Mouse (Mus musculus) limb, embryonic 12.5 days (tissue): ENCODE data around the gene Yy1. TPM values are rescaled to one million over a fixed set of nuclear protein-coding genes. Genes with fewer than 3 reads are reported as not detected.
"Not testable (repeated sequence)": the region's sequence is repeated elsewhere in the genome, so short reads cannot be mapped to it uniquely, and the experiment has no call there.

Experiments
- ATAC-seq: fragments of 200-750 bp; cut with Nextera tagmentation; 2 replicates; pipeline ENCODE4 v1.8.0; 2017; ENCODE audit warnings: low read depth, moderate TSS enrichment; ENCODE audit not compliant: insufficient number of reproducible peaks, insufficient read depth, low FRiP score, low TSS enrichment
- H3K27ac ChIP-seq: fragments of 300-500 bp; sonication (generic); 2 replicates; pipeline ENCODE4 v1.5.1; 2016; ENCODE audit warnings: mild to moderate bottlenecking, moderate library complexity
- H3K27me3 ChIP-seq: fragments of 300-500 bp; sonication (generic); 2 replicates; pipeline ENCODE4 v1.6.1; 2016; ENCODE audit warnings: mild to moderate bottlenecking, moderate library complexity
- H3K36me3 ChIP-seq: fragments of 300-500 bp; sonication (generic); 2 replicates; pipeline ENCODE4 v1.6.1; 2016; ENCODE audit warnings: mild to moderate bottlenecking, moderate library complexity
- H3K4me1 ChIP-seq: fragments of 300-500 bp; sonication (generic); replicated peaks from 2 replicates; pipeline ENCODE4 v1.6.1; 2016
- H3K4me2 ChIP-seq: fragments of 300-500 bp; sonication (generic); 2 replicates; pipeline ENCODE4 v1.6.1; 2016; ENCODE audit warnings: mild to moderate bottlenecking, moderate library complexity
- H3K4me3 ChIP-seq: fragments of 300-500 bp; sonication (generic); replicated peaks from 2 replicates; pipeline ENCODE4 v1.5.1; 2016; ENCODE audit warnings: mild to moderate bottlenecking
- H3K9ac ChIP-seq: fragments of 300-500 bp; sonication (generic); replicated peaks from 2 replicates; pipeline ENCODE4 v1.6.1; 2016; ENCODE audit warnings: mild to moderate bottlenecking, moderate library complexity
- H3K9me3 ChIP-seq: fragments of 300-500 bp; sonication (generic); 2 replicates; pipeline ENCODE4 v1.6.1; 2016; ENCODE audit warnings: mild to moderate bottlenecking, moderate library complexity
- WGBS: fragments of 180-500 bp; shearing (Covaris S2); methylation state at CpG from one replicate; pipeline ENCODE4 v1.1.7; 2016; 5-methylcytosine and 5-hydroxymethylcytosine counted together
- polyA plus RNA-seq: library from polyadenylated mRNA; unstranded; fragments of >200 nt; fragmentation: Nextera tagmentation; extraction: Ambion mirVana; gene quantifications from 2 replicates; pipeline ENCODE4 v1.2.1, GENCODE M21; 2016

The Yy1 gene
- polyA plus RNA-seq, 1 experiment from 2014 or later, result 23.8 TPM

- Histone ChIP-seq H3K27me3 (no peaks in the 10 kb centered on the region), H3K27ac (no peak overlapping the region), H3K4me1 (peaks cover 18% of the 10 kb centered on the region), H3K4me2 (no peak overlapping the region), H3K4me3 (no peak overlapping the region), H3K9ac (no peak overlapping the region), H3K36me3 (peaks cover 70% of the 10 kb centered on the region), H3K9me3 (no peaks in the 10 kb centered on the region)
- 88% methylated on average over 6 of the region's 6 CpGs for WGBS
- ATAC-seq, result no peak
Measured at GRCm38 (mm10) chr12:108841181-108841580, 48.4 kb downstream of the Yy1 start.

DNA sequence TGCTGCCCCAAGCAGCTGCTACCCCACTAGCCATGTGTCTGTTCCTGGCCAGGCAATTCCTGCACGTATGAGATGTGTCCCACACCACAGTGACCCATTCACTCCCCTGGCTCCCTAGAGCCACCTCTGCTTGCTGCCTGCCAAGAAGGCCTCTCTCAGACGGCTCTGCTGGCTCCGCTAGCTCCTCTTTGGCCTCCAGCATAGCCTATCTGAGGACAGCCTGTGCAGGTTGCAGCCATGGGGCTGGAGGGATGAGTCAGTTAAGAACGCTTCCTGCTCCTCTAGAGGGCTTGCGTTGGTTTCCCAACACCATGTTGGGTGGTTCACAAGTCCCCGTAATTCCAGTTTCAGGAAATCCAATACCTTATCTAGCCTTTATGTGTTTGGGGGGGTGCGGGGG, 49.9 kb downstream of the Yy1 start:
- 92% methylated on average over 7 of the region's 7 CpGs for WGBS
- Histone ChIP-seq H3K4me3 (no peak overlapping the region), H3K9me3 (0 out of 2 replicates have a peak, but pooled peaks cover 6% of the 10 kb centered on the region), H3K9ac (no peak overlapping the region), H3K4me1 (peaks cover 8% of the 10 kb centered on the region), H3K27ac (0 out of 2 replicates have a peak overlapping the region, but pooled peaks have one; percentile 29), H3K36me3 (peaks cover 70% of the 10 kb centered on the region), H3K4me2 (no peak overlapping the region), H3K27me3 (no peaks in the 10 kb centered on the region)
- ATAC-seq, result no peak

DNA sequence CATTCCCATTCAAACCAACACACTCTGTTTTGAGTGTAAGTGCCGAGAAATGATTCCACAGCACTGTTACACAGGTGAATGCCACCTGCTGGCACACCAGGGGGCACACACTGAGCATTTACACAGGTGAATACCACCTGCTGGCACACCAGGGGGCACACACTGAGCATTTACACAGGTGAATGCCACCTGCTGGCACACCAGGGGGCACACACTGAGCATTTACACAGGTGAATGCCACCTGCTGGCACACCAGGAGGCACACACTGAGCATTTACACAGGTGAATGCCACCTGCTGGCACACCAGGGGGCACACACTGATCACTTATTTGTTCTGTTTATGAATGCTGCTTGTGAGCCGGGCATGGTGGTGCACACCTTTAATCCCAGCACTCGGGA, 55.3 kb downstream of the Yy1 start:
- peaks cover 27% of the 10 kb centered on the region for H3K36me3 ChIP-seq
- not testable (repeated sequence) for ATAC-seq, H3K9ac ChIP-seq, H3K4me2 ChIP-seq, H3K9me3 ChIP-seq, H3K4me3 ChIP-seq, H3K27me3 ChIP-seq, H3K4me1 ChIP-seq, H3K27ac ChIP-seq
- WGBS, result 92% methylated on average over 3 of the region's 3 CpGs

DNA sequence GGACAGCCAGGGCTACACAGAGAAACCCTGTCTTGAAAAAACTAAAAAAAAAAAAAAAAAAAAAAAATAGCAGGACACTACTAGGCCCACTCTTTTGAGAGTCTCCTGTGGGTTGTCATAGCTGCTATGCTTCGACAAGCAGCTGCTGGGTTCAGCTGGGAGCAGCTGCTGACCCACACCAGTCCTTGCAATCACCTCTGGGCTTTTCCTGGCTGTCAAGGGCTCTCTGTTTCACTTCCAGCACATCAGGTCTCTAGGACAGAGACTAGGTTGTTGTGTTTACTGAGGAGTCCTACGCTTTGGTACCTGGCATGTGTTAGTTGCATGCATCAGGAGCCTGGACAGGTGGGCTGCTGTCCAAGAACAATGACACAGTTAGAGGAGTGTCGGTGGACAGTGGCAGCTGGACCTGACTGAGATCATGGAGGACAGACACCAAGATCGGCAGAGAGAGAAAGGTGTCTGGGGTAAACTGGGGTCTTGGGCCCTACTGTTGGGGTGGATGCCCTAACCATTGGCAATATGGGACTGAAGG, 56.8 kb downstream of the Yy1 start:
- 84% methylated on average over 4 of the region's 4 CpGs for WGBS

GRCm38 (mm10) chr12:108850129-108850528, 57.4 kb downstream of the Yy1 start:
- no peak overlapping the region for H3K9ac ChIP-seq
- no peak overlapping the region for H3K27ac ChIP-seq
- WGBS, result 68% methylated on average over 8 of the region's 8 CpGs
- no peak for ATAC-seq
- H3K4me1 ChIP-seq, result no peaks in the 10 kb centered on the region
- H3K4me3 ChIP-seq, result no peak overlapping the region
- H3K9me3 ChIP-seq, result 0 out of 2 replicates have a peak, but pooled peaks cover 6% of the 10 kb centered on the region
- H3K36me3 ChIP-seq, result peaks cover 9% of the 10 kb centered on the region
- no peaks in the 10 kb centered on the region for H3K27me3 ChIP-seq
- H3K4me2 ChIP-seq, result no peak overlapping the region

More for the DNA sequence above, 56.8 kb downstream of the Yy1 start:
- no peak overlapping the region for H3K4me3 ChIP-seq
- H3K4me2 ChIP-seq, result no peak overlapping the region
- no peak overlapping the region for H3K9ac ChIP-seq
- H3K36me3 ChIP-seq, result peaks cover 14% of the 10 kb centered on the region
- no peaks in the 10 kb centered on the region for H3K4me1 ChIP-seq
- H3K27ac ChIP-seq, result no peak overlapping the region
- H3K9me3 ChIP-seq, result 0 out of 2 replicates have a peak, but pooled peaks cover 6% of the 10 kb centered on the region
- H3K27me3 ChIP-seq, result no peaks in the 10 kb centered on the region
- no peak for ATAC-seq

- Histone ChIP-seq H3K9me3 (0 out of 2 replicates have a peak, but pooled peaks cover 6% of the 10 kb centered on the region), H3K4me3 (no peak overlapping the region), H3K9ac (no peak overlapping the region), H3K27ac (no peak overlapping the region), H3K27me3 (no peaks in the 10 kb centered on the region; the same call in 1 of the 2 replicates), H3K36me3 (peaks cover 9% of the 10 kb centered on the region), H3K4me2 (no peak overlapping the region), H3K4me1 (no peaks in the 10 kb centered on the region)
- no peak for ATAC-seq
- WGBS, result 87% methylated on average over 8 of the region's 8 CpGs
Measured at GRCm38 (mm10) chr12:108850886-108851285, 58.1 kb downstream of the Yy1 start.

DNA sequence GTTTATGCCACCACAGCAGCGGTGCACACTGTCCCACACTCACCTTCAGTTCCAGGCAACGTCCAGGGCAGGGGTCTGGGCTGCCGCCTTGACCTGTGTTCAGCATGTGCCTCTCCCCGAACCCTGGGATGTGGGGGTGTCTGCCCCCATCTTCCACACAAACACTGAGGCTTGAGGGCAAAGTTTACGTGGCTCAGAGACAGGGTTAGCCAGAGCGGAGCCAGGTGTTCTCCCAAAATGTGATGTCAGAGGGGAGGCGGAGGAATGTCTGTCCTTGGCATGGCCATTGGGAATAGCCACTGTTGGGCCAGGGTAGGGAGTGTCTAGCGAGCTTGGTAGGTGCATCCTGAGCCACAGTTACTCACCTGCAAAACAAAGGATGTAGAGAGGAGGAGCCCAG, 60.0 kb downstream of the Yy1 start:
- ATAC-seq, result no peak
- 93% methylated on average over 8 of the region's 8 CpGs for WGBS
- no peaks in the 10 kb centered on the region for H3K9me3 ChIP-seq
- no peak overlapping the region for H3K27ac ChIP-seq
- 0 out of 2 replicates have a peak, but pooled peaks cover 3% of the 10 kb centered on the region for H3K4me1 ChIP-seq
- no peak overlapping the region for H3K4me3 ChIP-seq
- no peak overlapping the region for H3K4me2 ChIP-seq
- peaks cover 8% of the 10 kb centered on the region; the same call in 1 of the 2 replicates for H3K36me3 ChIP-seq
- H3K9ac ChIP-seq, result no peak overlapping the region
- no peaks in the 10 kb centered on the region; the same call in 1 of the 2 replicates for H3K27me3 ChIP-seq

DNA sequence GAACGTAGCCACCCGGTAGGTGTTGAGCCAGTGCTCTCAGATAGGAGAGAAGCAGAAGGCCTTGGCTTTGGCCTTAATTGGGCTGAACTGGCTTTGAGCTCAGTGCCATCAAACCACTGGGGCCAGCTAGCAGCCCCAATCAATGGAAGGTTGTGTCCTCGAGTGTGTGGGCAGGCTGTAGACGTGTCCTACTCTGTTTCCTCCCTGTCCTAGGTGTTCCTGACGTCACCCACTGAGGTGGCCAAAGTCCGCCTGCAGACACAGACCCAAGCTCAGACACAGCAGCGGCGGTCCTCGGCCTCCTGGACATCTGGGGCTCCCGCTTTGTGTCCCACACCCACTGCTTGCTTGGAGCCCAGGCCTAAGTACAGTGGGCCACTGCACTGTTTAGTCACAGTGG, 62.3 kb downstream of the Yy1 start:
- 89% methylated on average over 10 of the region's 10 CpGs for WGBS

GRCm38 (mm10) chr12:108856186-108856585, 63.4 kb downstream of the Yy1 start:
- Histone ChIP-seq H3K4me3 (no peak overlapping the region), H3K4me1 (0 out of 2 replicates have a peak, but pooled peaks cover 3% of the 10 kb centered on the region), H3K4me2 (no peak overlapping the region), H3K9ac (0 out of 2 replicates have a peak overlapping the region, but pooled peaks have one; percentile 31), H3K27ac (no peak overlapping the region), H3K36me3 (peaks cover 33% of the 10 kb centered on the region), H3K27me3 (no peaks in the 10 kb centered on the region; the same call in 1 of the 2 replicates), H3K9me3 (no peaks in the 10 kb centered on the region)
- 88% methylated on average over 8 of the region's 8 CpGs for WGBS
- no peak for ATAC-seq

More for the DNA sequence above, 62.3 kb downstream of the Yy1 start:
- no peaks in the 10 kb centered on the region for H3K9me3 ChIP-seq
- H3K27ac ChIP-seq, result no peak overlapping the region
- no peak for ATAC-seq
- 0 out of 2 replicates have a peak, but pooled peaks cover 3% of the 10 kb centered on the region for H3K4me1 ChIP-seq
- no peak overlapping the region for H3K4me2 ChIP-seq
- H3K4me3 ChIP-seq, result no peak overlapping the region
- no peaks in the 10 kb centered on the region; the same call in 1 of the 2 replicates for H3K27me3 ChIP-seq
- H3K9ac ChIP-seq, result no peak overlapping the region
- peaks cover 22% of the 10 kb centered on the region for H3K36me3 ChIP-seq

GRCm38 (mm10) chr12:108857109-108857508, 64.3 kb downstream of the Yy1 start:
- Histone ChIP-seq H3K9ac (no peak overlapping the region), H3K27me3 (no peaks in the 10 kb centered on the region; the same call in 1 of the 2 replicates), H3K9me3 (no peaks in the 10 kb centered on the region), H3K4me2 (no peak overlapping the region), H3K27ac (no peak overlapping the region), H3K4me3 (no peak overlapping the region), H3K4me1 (0 out of 2 replicates have a peak, but pooled peaks cover 3% of the 10 kb centered on the region), H3K36me3 (peaks cover 43% of the 10 kb centered on the region)
- WGBS, result 92% methylated on average over 7 of the region's 7 CpGs
- no peak for ATAC-seq

- ATAC-seq, result no peak
- Histone ChIP-seq H3K9me3 (no peaks in the 10 kb centered on the region), H3K27ac (no peak overlapping the region), H3K4me1 (0 out of 2 replicates have a peak, but pooled peaks cover 3% of the 10 kb centered on the region), H3K4me3 (no peak overlapping the region), H3K4me2 (no peak overlapping the region), H3K27me3 (no peaks in the 10 kb centered on the region; the same call in 1 of the 2 replicates), H3K9ac (no peak overlapping the region), H3K36me3 (peaks cover 48% of the 10 kb centered on the region)
- 85% methylated on average over 7 of the region's 7 CpGs for WGBS
Measured at GRCm38 (mm10) chr12:108857589-108858184, 64.9 kb downstream of the Yy1 start.
